Mouse (Mus musculus) liver, embryonic 16.5 days (tissue): ENCODE data around the gene Adgrb3. TPM values are rescaled to one million over a fixed set of nuclear protein-coding genes. Genes with fewer than 3 reads are reported as not detected.
"Not testable (repeated sequence)": the region's sequence is repeated elsewhere in the genome, so short reads cannot be mapped to it uniquely, and the experiment has no call there.

Experiments
- ATAC-seq: fragments of 200-750 bp; cut with Nextera tagmentation; 2 replicates; pipeline ENCODE4 v1.8.0; 2017; ENCODE audit warnings: low read depth, mild to moderate bottlenecking, moderate number of reproducible peaks, moderate library complexity
- H3K27ac ChIP-seq: fragments of 300-500 bp; sonication (generic); 2 replicates; pipeline ENCODE4 v1.5.1; 2014; ENCODE audit warnings: mild to moderate bottlenecking, low read length
- H3K27me3 ChIP-seq: fragments of 300-500 bp; sonication (generic); 2 replicates; pipeline ENCODE4 v1.6.1; 2014; ENCODE audit warnings: low read depth, low read length, mixed read lengths; ENCODE audit not compliant: control insufficient read depth, insufficient read depth
- H3K36me3 ChIP-seq: fragments of 300-500 bp; sonication (generic); 2 replicates; pipeline ENCODE4 v1.6.1; 2014; ENCODE audit warnings: mild to moderate bottlenecking; ENCODE audit not compliant: control insufficient read depth, insufficient read depth
- H3K4me1 ChIP-seq: fragments of 300-500 bp; sonication (generic); 2 replicates; pipeline ENCODE4 v1.6.1; 2014; ENCODE audit warnings: low read depth, low read length, mixed read lengths; ENCODE audit not compliant: control insufficient read depth
- H3K4me2 ChIP-seq: fragments of 300-500 bp; sonication (generic); 2 replicates; pipeline ENCODE4 v1.6.1; 2014; ENCODE audit warnings: low read depth, low read length, mixed read lengths
- H3K4me3 ChIP-seq: fragments of 300-500 bp; sonication (generic); 2 replicates; pipeline ENCODE4 v1.5.1; 2014; ENCODE audit warnings: low read depth, mild to moderate bottlenecking, low read length
- H3K9ac ChIP-seq: fragments of 300-500 bp; sonication (generic); 2 replicates; pipeline ENCODE4 v1.6.1; 2014; ENCODE audit warnings: low read depth, low read length
- H3K9me3 ChIP-seq: fragments of 300-500 bp; sonication (generic); replicated peaks from 2 replicates; pipeline ENCODE4 v1.6.1; 2016; ENCODE audit warnings: low read length; ENCODE audit not compliant: control insufficient read depth
- WGBS: fragments of 180-500 bp; shearing (Covaris S2); extraction: QIAGEN DNeasy Blood & Tissue Kit; methylation state at CpG from one replicate; pipeline ENCODE4 v1.1.7; 2014; ENCODE audit not compliant: insufficient replicate concordance; 5-methylcytosine and 5-hydroxymethylcytosine counted together
- polyA plus RNA-seq: library from polyadenylated mRNA; unstranded; fragments of >200 nt; fragmentation: Nextera tagmentation; extraction: Ambion mirVana; gene quantifications from 2 replicates; pipeline ENCODE4 v1.2.1, GENCODE M21; 2015

Gene Adgrb3
- polyA plus RNA-seq, 1 experiment from 2014 or later, result not detected

GRCm38 (mm10) chr1:25023156-25023555 lies 806.4 kb downstream of the Adgrb3 start:
- WGBS, result 55% methylated on average over 3 of the region's 3 CpGs
- no peaks in the 10 kb centered on the region for H3K4me1 ChIP-seq
- ATAC-seq, result no peak

GRCm38 (mm10) chr1:25017851-25018250 lies 811.7 kb downstream of the Adgrb3 start:
- not testable (repeated sequence) for H3K36me3 ChIP-seq, H3K9me3 ChIP-seq, H3K4me2 ChIP-seq

More at GRCm38 (mm10) chr1:25023156-25023555, 806.4 kb downstream of the Adgrb3 start:
- no peak overlapping the region for H3K4me3 ChIP-seq
- no peak overlapping the region for H3K27ac ChIP-seq
- no peaks in the 10 kb centered on the region for H3K36me3 ChIP-seq
- no peak overlapping the region for H3K9ac ChIP-seq
- H3K4me2 ChIP-seq, result no peak overlapping the region
- no peaks in the 10 kb centered on the region for H3K27me3 ChIP-seq
- no peaks in the 10 kb centered on the region for H3K9me3 ChIP-seq

More at GRCm38 (mm10) chr1:25017851-25018250, 811.7 kb downstream of the Adgrb3 start:
- WGBS, result 63% methylated on average over 5 of the region's 8 CpGs
- H3K4me1 ChIP-seq, H3K27me3 ChIP-seq, H3K4me3 ChIP-seq, H3K9ac ChIP-seq, ATAC-seq, H3K27ac ChIP-seq: not testable (repeated sequence)
